Mouse (Mus musculus) cerebellum, postnatal 10 days (tissue): Measurements from ENCODE around the gene Kpna7.

ENCODE experiments used
- DNase-seq, 2 experiments: peaks; one replicate each; pipeline ENCODE4 v3.0.0; 2021; ENCODE audit warnings: mixed read lengths in 2 of 2

Kpna7 gene

GRCm38 (mm10) chr5:144958271-144958670, 125.6 kb downstream of the Kpna7 start:
- peak; percentile 74 to 82 for DNase-seq

DNA sequence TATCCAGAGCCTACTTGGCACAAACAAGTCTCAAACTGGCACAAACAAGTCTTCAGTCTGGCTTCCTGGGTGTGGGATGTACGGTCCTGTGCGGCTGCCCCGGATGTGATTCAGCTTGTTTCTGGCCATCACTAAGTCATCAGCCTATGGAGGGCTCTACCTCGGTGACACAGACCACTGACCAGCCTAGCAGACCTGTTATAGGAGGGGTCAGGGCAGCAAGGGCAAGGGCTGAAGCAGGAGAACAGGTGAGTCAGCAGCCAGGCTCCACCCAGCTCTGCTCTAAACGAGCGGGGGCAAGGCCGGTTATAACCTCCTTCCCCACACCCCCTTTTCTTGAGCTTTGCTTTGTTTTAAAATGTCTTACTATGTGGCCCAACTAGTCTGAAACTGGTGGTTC, 129.4 kb downstream of the Kpna7 start:
- no peak for DNase-seq

- DNase-seq, result peak; percentile 52 to 71
Observed at GRCm38 (mm10) chr5:144952592-144952991, 131.2 kb downstream of the Kpna7 start.

DNA sequence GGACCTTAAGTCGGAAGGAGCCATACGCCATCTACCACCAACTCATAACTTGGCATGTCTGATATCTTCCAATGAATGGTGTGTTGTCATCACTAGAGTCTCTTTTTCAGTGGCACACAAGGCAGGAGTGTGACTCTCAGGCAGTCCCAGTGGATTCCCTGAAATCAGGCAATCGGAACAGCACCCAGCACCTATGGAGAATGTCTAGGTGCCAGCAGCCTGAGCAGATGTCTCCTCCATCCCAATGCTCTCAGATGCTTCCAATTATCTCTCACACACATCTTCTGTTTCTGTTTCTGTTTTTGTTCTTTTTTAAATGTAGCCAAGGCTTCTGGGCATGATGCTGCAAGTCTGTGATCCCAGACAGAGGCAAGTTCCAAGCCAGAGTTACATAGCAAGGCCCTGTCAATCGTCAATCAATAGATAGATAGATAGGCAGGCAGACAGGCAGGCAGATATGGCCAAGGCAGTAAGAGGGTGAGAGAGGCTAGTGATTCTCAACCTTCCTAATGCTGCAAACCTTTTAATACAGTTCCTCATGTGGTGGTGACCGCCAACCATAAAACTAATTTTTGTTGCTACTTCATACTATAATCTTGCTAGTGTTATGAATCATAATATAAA, 133.3 kb downstream of the Kpna7 start:
- DNase-seq, result no peak

DNA sequence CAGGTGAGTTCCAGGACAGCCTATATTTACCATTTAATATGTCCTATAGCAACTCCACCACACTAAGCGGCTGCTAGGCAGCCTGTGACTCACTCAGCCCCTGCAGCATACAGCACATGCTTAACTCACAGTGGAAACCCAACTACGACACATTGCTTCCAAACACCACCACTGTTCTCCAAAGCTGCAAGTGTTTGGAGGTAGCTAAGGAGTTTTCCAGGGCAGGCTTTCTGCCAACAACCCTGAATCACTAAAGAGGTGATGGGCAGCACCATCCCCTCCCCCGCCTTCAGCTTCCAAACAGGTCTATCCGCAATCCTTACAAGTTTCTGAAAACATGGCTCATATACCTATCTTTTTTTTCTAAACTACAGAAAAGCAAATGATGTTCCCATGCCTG, 134.0 kb downstream of the Kpna7 start:
- DNase-seq, result no peak

DNA sequence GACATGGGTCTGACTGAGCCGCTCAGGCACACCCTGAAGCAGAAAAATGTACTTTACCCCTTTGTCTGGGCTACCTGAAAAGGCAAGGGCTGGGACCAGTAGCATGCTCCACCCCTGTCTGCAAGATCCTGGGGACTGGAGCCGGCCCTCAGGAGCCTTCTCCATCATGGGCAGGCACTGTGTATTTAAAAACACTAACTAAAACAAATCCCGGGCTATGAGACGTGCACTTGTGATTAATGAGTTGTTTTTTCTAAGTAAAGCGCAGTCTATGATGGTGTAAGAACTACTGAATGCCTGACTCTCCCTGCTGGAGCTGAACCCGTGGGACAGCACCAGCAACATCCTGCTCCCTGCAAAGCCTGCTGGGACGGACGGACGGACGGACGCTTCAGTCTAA, 135.4 kb downstream of the Kpna7 start:
- DNase-seq, result no peak

DNA sequence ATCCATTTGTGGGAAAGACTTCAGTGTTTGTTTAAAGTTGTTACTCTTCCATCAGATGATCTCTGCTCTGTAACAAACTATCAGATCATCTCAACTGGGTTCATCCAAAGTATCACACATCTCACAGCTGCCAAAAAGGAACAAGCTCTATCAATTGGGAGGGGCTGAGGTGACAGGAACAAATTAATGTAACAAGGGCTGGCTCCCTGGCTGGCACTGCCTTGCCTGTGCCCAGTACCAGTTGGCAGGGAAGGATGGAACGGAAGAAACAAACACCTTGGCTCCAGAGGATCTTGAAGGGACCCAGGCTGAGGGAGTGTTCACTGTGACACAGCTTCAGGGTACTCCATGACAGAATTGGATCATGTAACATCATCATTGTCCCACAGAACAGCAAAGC, 135.8 kb downstream of the Kpna7 start:
- no peak for DNase-seq

DNA sequence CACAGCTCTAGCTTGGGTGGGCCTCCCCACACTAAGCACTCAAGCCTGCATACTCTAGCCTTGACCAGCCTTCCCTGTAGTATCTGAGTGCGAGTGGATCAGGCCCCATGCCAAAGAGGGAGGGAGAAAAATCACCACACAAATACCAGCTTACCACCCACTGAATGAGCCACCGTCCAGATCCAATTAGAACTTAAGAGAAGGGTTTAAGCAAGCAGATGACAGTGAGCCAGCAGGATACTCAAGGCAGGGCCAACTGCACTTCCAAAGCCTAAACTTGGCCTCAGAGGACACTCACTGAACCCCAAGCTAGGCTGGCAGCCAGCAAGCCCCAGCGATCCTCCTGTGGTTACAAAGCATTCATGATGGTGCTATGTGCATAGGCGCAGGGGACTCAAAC, 137.8 kb downstream of the Kpna7 start:
- DNase-seq, result peak; percentile 76 to 80

- DNase-seq, result no peak
Observed at GRCm38 (mm10) chr5:144944932-144945331, 138.9 kb downstream of the Kpna7 start.

- DNase-seq, result no peak
Observed at GRCm38 (mm10) chr5:144944370-144944769, 139.5 kb downstream of the Kpna7 start.

DNA sequence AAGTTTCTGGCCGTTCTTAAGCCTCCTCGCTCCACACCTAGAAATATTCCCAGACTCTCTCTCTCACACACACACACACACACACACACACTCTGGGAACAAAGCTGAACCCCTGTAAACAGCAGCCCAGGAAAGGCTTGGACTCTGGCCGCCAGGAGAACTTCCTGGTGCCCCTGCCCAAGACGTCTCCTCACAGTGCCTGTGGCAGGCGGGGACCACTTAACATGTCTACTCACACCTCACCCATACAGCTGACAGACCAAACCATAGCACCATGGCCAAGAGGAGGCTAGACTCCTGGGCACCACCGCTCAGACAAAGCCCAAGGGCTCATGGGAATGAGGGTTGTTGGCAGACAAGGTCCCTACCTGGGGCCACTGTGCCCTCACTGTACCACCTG, 140.5 kb downstream of the Kpna7 start:
- no peak for DNase-seq

DNA sequence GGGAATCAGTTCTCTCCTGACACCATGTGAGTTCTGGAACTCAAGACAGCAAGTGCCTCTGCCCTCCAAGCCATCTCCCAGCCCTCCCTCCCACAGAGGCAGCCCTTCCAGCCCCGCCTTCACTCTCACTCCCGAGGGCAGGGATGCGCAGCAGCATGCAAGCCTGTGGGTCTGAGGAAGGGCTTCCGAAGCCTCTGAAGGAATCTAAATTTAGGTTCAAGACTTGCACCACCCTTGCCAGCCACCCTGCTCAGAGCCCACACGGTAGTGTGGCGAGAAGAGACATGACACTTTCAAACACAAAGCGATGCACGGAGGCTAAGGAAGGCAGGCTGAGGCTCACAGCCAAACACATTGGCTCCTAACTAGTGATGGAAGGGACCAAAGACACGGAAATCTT, 141.4 kb downstream of the Kpna7 start:
- DNase-seq, result peak; percentile 30 to 33

- no peak for DNase-seq
Observed at GRCm38 (mm10) chr5:144940904-144941303, 142.9 kb downstream of the Kpna7 start.

DNA sequence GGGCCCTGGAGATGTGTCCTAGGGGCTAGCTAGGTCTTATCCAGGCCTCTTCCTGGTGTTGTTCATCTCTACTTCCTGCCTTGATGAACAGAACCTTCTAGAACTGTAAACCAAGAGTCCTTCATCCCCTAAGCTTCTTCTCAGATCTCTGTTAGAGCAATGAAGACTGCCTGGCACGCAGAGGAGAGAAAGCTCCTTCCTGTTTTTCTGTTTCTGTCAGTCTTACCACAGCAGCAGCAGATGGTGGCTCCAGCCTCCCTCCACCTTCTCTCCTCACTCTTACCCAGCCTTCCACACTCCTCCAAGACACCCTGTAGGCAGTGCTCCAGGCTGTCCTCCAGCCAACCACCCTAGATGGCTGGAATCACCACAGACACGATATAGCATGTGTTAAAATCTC, 146.5 kb downstream of the Kpna7 start:
- DNase-seq, result no peak
